Mouse (Mus musculus) forelimb bud, embryonic 11.5 days (tissue): ENCODE measurements around the gene Tyms.

Experiments used
- DNase-seq: peaks from one replicate; pipeline ENCODE4 v3.0.0-alpha.2; 2012; ENCODE audit warnings: low read depth, low spot score

Tyms gene

GRCm38 (mm10) chr5:30072825-30073821 is at the start of gene Tyms:
Gene Tyms, minus strand, starts transcription at chr5:30073617.
- DNase-seq = peak; percentile 82

GRCm38 (mm10) chr5:30122481-30122880 is 49.1 kb upstream of the Tyms start:
- no peak for DNase-seq

- DNase-seq = no peak
Observed at GRCm38 (mm10) chr5:30120106-30120505, 46.7 kb upstream of the Tyms start.

- no peak for DNase-seq
Observed at GRCm38 (mm10) chr5:30119163-30119562, 45.7 kb upstream of the Tyms start.

GRCm38 (mm10) chr5:30118018-30118417 is 44.6 kb upstream of the Tyms start:
- no peak for DNase-seq

GRCm38 (mm10) chr5:30115718-30116117 is 42.3 kb upstream of the Tyms start:
- DNase-seq = no peak

- no peak for DNase-seq
Observed at GRCm38 (mm10) chr5:30114761-30115140, 41.3 kb upstream of the Tyms start.

GRCm38 (mm10) chr5:30113881-30114760 is 40.7 kb upstream of the Tyms start:
- peak; percentile 90 for DNase-seq

- no peak for DNase-seq
Observed at GRCm38 (mm10) chr5:30112533-30113068, 39.2 kb upstream of the Tyms start.

- DNase-seq = no peak
Observed at GRCm38 (mm10) chr5:30111771-30112170, 38.4 kb upstream of the Tyms start.

- DNase-seq = peak; percentile 56
Observed at GRCm38 (mm10) chr5:30111126-30111525, 37.7 kb upstream of the Tyms start.

GRCm38 (mm10) chr5:30110371-30111060 is 37.1 kb upstream of the Tyms start:
- no peak for DNase-seq

GRCm38 (mm10) chr5:30109899-30110298 is 36.5 kb upstream of the Tyms start:
- DNase-seq = no peak

- DNase-seq = no peak
Observed at GRCm38 (mm10) chr5:30108233-30108632, 34.8 kb upstream of the Tyms start.

GRCm38 (mm10) chr5:30107611-30108041 is 34.2 kb upstream of the Tyms start:
- DNase-seq = no peak

GRCm38 (mm10) chr5:30107186-30107585 is 33.8 kb upstream of the Tyms start:
- DNase-seq = no peak

- DNase-seq = no peak
Observed at GRCm38 (mm10) chr5:30106756-30107155, 33.3 kb upstream of the Tyms start.

- no peak for DNase-seq
Observed at GRCm38 (mm10) chr5:30105668-30106300, 32.4 kb upstream of the Tyms start, which contains the start of gene 3110082J24Rik. Gene 3110082J24Rik, minus strand, starts transcription at chr5:30106086.

GRCm38 (mm10) chr5:30104841-30105667 is 31.6 kb upstream of the Tyms start, which contains the start of gene Garem2:
Gene Garem2, plus strand, starts transcription at chr5:30105161.
- DNase-seq = no peak

- DNase-seq = peak; percentile 46
Observed at GRCm38 (mm10) chr5:30104339-30104738, 30.9 kb upstream of the Tyms start.
